Mouse (Mus musculus): ENCODE data around the gene Dpp6.

- TF ChIP-seq CTCF (IDR thresholded peaks at IDR 0.05; ENCODE audit: extremely low read depth, insufficient read depth, low read length) (no peak), POLR2A (IDR thresholded peaks at IDR 0.05; ENCODE audit: extremely low read depth, insufficient read depth, low read length) (no peak)
Observed at GRCm38 (mm10) chr5:27375841-27376240, 558.8 kb downstream of the Dpp6 start.

All from cortical plate, adult 2 months (tissue).